Mouse (Mus musculus): Measurements from ENCODE around the gene Ikbip. TPM values are rescaled to one million over a fixed set of nuclear protein-coding genes. Genes with fewer than 3 reads are reported as not detected.

The Ikbip gene
- polyA plus RNA-seq, 1 experiment from 2014 or later: 15.8 TPM

DNA sequence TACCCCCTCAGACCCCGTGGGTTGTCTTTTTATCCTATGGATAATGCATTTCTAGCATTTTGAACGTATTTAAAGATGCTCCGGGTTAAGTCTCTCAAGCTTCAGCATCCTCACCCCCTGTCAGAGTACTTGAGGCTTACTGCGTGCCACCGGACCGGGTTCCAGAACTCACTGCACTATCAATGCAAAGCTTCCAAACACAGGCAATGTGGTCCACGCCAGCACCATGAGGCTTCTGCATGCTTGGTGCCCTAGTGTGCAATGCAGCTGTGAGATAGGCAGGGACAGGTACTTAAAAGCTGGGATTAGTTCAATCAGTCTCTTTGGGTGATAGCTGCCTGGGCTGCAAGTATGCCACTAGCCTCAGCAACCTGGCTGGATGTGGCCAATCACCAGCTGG lies 62.7 kb downstream of the Ikbip start:
- Histone ChIP-seq H3K36me3 (replicated peaks) (peaks cover 62% of the 10 kb centered on the region), H3K4me3 (no peak overlapping the region), H3K9me3 (no peaks in the 10 kb centered on the region), H3K27ac (no peak overlapping the region), H3K27me3 (ENCODE audit: poor library complexity, severe bottlenecking) (no peaks in the 10 kb centered on the region), H3K4me1 (no peaks in the 10 kb centered on the region)
- WGBS: 95% methylated on average over 7 of the region's 7 CpGs
- DNase-seq (ENCODE audit: extremely low spot score, low spot score): no peak

Other genes with a start within 250 kb of the Ikbip start
- 20.0 and 20.6 TPM in 2 replicates for gene Apaf1, start 170 bp upstream of the Ikbip start, polyA plus RNA-seq (2016; fragmentation: Nextera tagmentation; extraction: Ambion mirVana)
- 412 and 413 TPM in 2 replicates for gene Slc25a3, start 41.1 kb downstream of the Ikbip start, polyA plus RNA-seq (2016; fragmentation: Nextera tagmentation; extraction: Ambion mirVana)
- 261 and 275 TPM in 2 replicates for gene Tmpo, start 98.4 kb downstream of the Ikbip start, polyA plus RNA-seq (2016; fragmentation: Nextera tagmentation; extraction: Ambion mirVana)

Data from forebrain, embryonic 10.5 days (tissue).